ENCODE assay signal across 8 mouse cellular contexts in genomic region chr7:136342822-136343221, GRCm38 (mm10).
DNase-seq lines count a peak whose midpoint lies in the region; ATAC-seq and TF ChIP-seq lines count a peak whose summit lies in the region.

No protein-coding gene starts in this region.

- H3K4me3 ChIP-seq in intestine, embryonic 14.5 days (ENCODE audit: low read depth, low read length): no peak overlapping the region
- no peak overlapping the region for H3K4me3 ChIP-seq in intestine, postnatal 0 days (ENCODE audit: low read depth, low read length)
- H3K4me3 ChIP-seq in forebrain, embryonic 11.5 days (ENCODE audit: low read depth, low read length): no peak overlapping the region

- H3K27ac ChIP-seq in intestine, embryonic 14.5 days (ENCODE audit: low read depth): peak overlapping the region; percentile 39
- H3K27ac ChIP-seq in intestine, postnatal 0 days (ENCODE audit: low read depth, low read length): no peak overlapping the region
- no peak overlapping the region for H3K27ac ChIP-seq in forebrain, embryonic 11.5 days (ENCODE audit: low read depth, low read length)

- WGBS in intestine, embryonic 14.5 days: 9% methylated on average over 8 of the region's 8 CpGs
- 11% methylated on average over 8 of the region's 8 CpGs for WGBS in intestine, postnatal 0 days
- 8% methylated on average over 8 of the region's 8 CpGs for WGBS in forebrain, embryonic 11.5 days

- H3K9ac ChIP-seq in intestine, embryonic 14.5 days (ENCODE audit: low read length): no peak overlapping the region
- H3K9ac ChIP-seq in intestine, postnatal 0 days (ENCODE audit: low read depth, low read length): no peak overlapping the region
- H3K9ac ChIP-seq in forebrain, embryonic 11.5 days (ENCODE audit: low read length): no peak overlapping the region

- intact Hi-C loops in heart, postnatal 14 days (cut with DNase I): no loop called here

- H3K27me3 ChIP-seq in intestine, embryonic 14.5 days (replicated peaks; ENCODE audit: control insufficient read depth, insufficient read depth, low read length): no peaks in the 10 kb centered on the region
- H3K27me3 ChIP-seq in intestine, postnatal 0 days (replicated peaks; ENCODE audit: control insufficient read depth, insufficient read depth, low read length): no peaks in the 10 kb centered on the region
- no peaks in the 10 kb centered on the region for H3K27me3 ChIP-seq in forebrain, embryonic 11.5 days (ENCODE audit: control insufficient read depth, insufficient read depth, low read length)

- no peaks in the 10 kb centered on the region for H3K36me3 ChIP-seq in intestine, embryonic 14.5 days (ENCODE audit: control insufficient read depth, insufficient read depth, low read length)
- H3K36me3 ChIP-seq in intestine, postnatal 0 days (ENCODE audit: control insufficient read depth, insufficient read depth): no peaks in the 10 kb centered on the region
- no peaks in the 10 kb centered on the region for H3K36me3 ChIP-seq in forebrain, embryonic 11.5 days (ENCODE audit: control insufficient read depth, insufficient read depth, low read length)

- H3K9me3 ChIP-seq in intestine, embryonic 14.5 days (ENCODE audit: control insufficient read depth, low read length): no peaks in the 10 kb centered on the region
- H3K9me3 ChIP-seq in intestine, postnatal 0 days (ENCODE audit: control insufficient read depth): no peaks in the 10 kb centered on the region
- no peaks in the 10 kb centered on the region for H3K9me3 ChIP-seq in forebrain, embryonic 11.5 days (ENCODE audit: control insufficient read depth, low read length)

- peaks cover 22% of the 10 kb centered on the region for H3K4me1 ChIP-seq in intestine, embryonic 14.5 days (replicated peaks; ENCODE audit: control insufficient read depth, insufficient read depth, low read length)
- 0 out of 2 replicates have a peak, but pooled peaks cover 4% of the 10 kb centered on the region for H3K4me1 ChIP-seq in intestine, postnatal 0 days (replicated peaks; ENCODE audit: control insufficient read depth, insufficient read depth, low read length)
- peaks cover 2% of the 10 kb centered on the region for H3K4me1 ChIP-seq in forebrain, embryonic 11.5 days (replicated peaks; ENCODE audit: control insufficient read depth, insufficient read depth, low read length)

- peak overlapping the region; percentile 25; the same call in 1 of the 2 replicates for H3K4me2 ChIP-seq in intestine, embryonic 14.5 days (ENCODE audit: low read length)
- H3K4me2 ChIP-seq in intestine, postnatal 0 days (replicated peaks; ENCODE audit: low read depth): no peak overlapping the region
- no peak overlapping the region; the same call in 1 of the 2 replicates for H3K4me2 ChIP-seq in forebrain, embryonic 11.5 days (ENCODE audit: low read depth, low read length, severe bottlenecking)

- no peak for ATAC-seq in intestine, embryonic 14.5 days (replicated peaks; ENCODE audit: low FRiP score, low TSS enrichment, low read depth)
- ATAC-seq in intestine, postnatal 0 days: no peak
- peak; percentile 56 for ATAC-seq in forebrain, embryonic 11.5 days (replicated peaks; ENCODE audit: low FRiP score)

- peak; percentile 69 for DNase-seq in intestine, embryonic 14.5 days (ENCODE audit: low spot score)
- peak; percentile 78 for DNase-seq in forebrain, embryonic 11.5 days (ENCODE audit: low spot score)
- peak; percentile 13 to 57 for DNase-seq in heart, postnatal 14 days
- peak; percentile 85 to 91 for DNase-seq in kidney, postnatal 25 days
- DNase-seq in lung, postnatal 4 days: peak; percentile 55 to 71
- DNase-seq in telencephalon, adult 2 months (ENCODE audit: low read depth, low spot score): peak; percentile 4
- no peak for DNase-seq in thymus, adult 18-20 months

- TF ChIP-seq CTCF in intestine, postnatal 0 days (IDR thresholded peaks at IDR 0.05; ENCODE audit: low read depth): no peak

Comparison
In these comparisons a context has a peak if more than half of its experiments do, and no peak if none do; other contexts are left out.
1. DNase-seq: peak in intestine, embryonic 14.5 days (single experiment), forebrain, embryonic 11.5 days (single experiment), heart, postnatal 14 days (2 of 2), kidney, postnatal 25 days (2 of 2), lung, postnatal 4 days (2 of 2) and telencephalon, adult 2 months (single experiment); none in thymus, adult 18-20 months (0 of 2).